Mouse (Mus musculus) adrenal gland, adult (tissue): ENCODE results near the gene Gkn3.

Experiments
- DNase-seq, 2 experiments: peaks; one replicate each; pipeline ENCODE4 v3.0.0; 2022 to 2023; ENCODE audit warnings: low spot score in 1 of 2; ENCODE audit not compliant: inconsistent age in 2 of 2

Gkn3 gene

GRCm38 (mm10) chr6:87354441-87354840, 34.3 kb downstream of the Gkn3 start:
- DNase-seq = no peak

DNA sequence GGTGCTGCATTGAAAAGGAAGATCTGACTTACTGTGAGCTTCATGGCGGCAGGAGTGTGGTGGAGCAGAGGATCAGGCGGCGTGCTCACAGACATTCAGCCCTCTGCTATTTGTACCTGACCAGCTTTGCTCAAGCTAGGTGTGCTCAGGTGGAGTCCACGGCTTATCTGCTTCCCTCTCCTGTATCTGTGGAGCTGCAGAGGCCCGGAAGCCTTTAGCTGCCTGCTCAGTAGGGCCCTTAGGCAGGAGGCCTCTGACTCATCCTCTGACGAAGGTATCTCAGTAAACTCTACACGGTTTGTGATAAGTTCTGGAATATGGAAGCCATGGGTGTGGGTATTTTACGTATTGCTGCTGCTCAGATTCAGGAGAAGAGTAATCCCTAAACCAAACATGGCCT, 37.9 kb downstream of the Gkn3 start, which contains the start of gene Gkn1:
TSS of gene Gkn1 (minus strand) at position 114 of the 400 bp plus-strand sequence.
- DNase-seq = no peak

- no peak for DNase-seq
These were observed 52.8 kb downstream of the Gkn3 start for GRCm38 (mm10) chr6:87335935-87336295.

- DNase-seq = peak; percentile 60 to 90
These were observed 53.4 kb downstream of the Gkn3 start, which contains the start of gene Antxr1 for GRCm38 (mm10) chr6:87335091-87335934. Antxr1 (minus strand) TSS chr6:87335821.

GRCm38 (mm10) chr6:87334361-87335090, 54.2 kb downstream of the Gkn3 start:
- peak in 1 of 2 experiments; percentile 38 for DNase-seq
